Mouse (Mus musculus): ENCODE data around the gene Mfsd12. TPM values are rescaled to one million over a fixed set of nuclear protein-coding genes. Genes with fewer than 3 reads are reported as not detected.

Gene Mfsd12
- total and polyA plus RNA-seq, 2 experiments from 2014 or later = 10.3 to 30.5 TPM

- no peak overlapping the region for H3K4me3 ChIP-seq (ENCODE audit: low read depth, low read length)
Observed at GRCm38 (mm10) chr10:81316338-81317060, 40.8 kb upstream of the Mfsd12 start.

GRCm38 (mm10) chr10:81317273-81317672 is 40.0 kb upstream of the Mfsd12 start:
- ATAC-seq (ENCODE audit: insufficient read depth, low read depth) = no peak
- Histone ChIP-seq H3K4me1 (ENCODE audit: control insufficient read depth, insufficient read depth) (peaks cover 19% of the 10 kb centered on the region), H3K9ac (replicated peaks; ENCODE audit: low read depth, low read length) (peak overlapping the region; percentile 17; the same call in 1 of the 2 replicates), H3K27ac (ENCODE audit: low read depth) (no peak overlapping the region), H3K9me3 (replicated peaks; ENCODE audit: control insufficient read depth, low read length) (no peaks in the 10 kb centered on the region), H3K36me3 (replicated peaks; ENCODE audit: control insufficient read depth, insufficient read depth, low read length) (peaks cover 55% of the 10 kb centered on the region), H3K27me3 (ENCODE audit: control insufficient read depth, insufficient read depth, low read length) (no peaks in the 10 kb centered on the region), H3K4me3 (ENCODE audit: low read depth, low read length) (no peak overlapping the region), H3K4me2 (ENCODE audit: low read depth, low read length) (peak overlapping the region; percentile 47)
- 31% methylated on average over 20 of the region's 20 CpGs for WGBS
- DNase-seq (ENCODE audit: low spot score) = no peak
- TF ChIP-seq EP300 (IDR thresholded peaks at IDR 0.05; ENCODE audit: low read depth) (no peak), CTCF (IDR thresholded peaks at IDR 0.05; ENCODE audit: low read depth) (no peak)

More at GRCm38 (mm10) chr10:81316338-81317060, 40.8 kb upstream of the Mfsd12 start:
- 47% methylated on average over 16 of the region's 16 CpGs for WGBS
- Histone ChIP-seq H3K27me3 (ENCODE audit: control insufficient read depth, insufficient read depth, low read length) (no peaks in the 10 kb centered on the region), H3K4me1 (ENCODE audit: control insufficient read depth, insufficient read depth) (peaks cover 13% of the 10 kb centered on the region), H3K36me3 (replicated peaks; ENCODE audit: control insufficient read depth, insufficient read depth, low read length) (peaks cover 62% of the 10 kb centered on the region), H3K4me2 (ENCODE audit: low read depth, low read length) (peak overlapping the region; percentile 47), H3K9me3 (replicated peaks; ENCODE audit: control insufficient read depth, low read length) (no peaks in the 10 kb centered on the region), H3K9ac (replicated peaks; ENCODE audit: low read depth, low read length) (peak overlapping the region; percentile 17; the same call in 1 of the 2 replicates), H3K27ac (ENCODE audit: low read depth) (no peak overlapping the region)
- TF ChIP-seq CTCF (IDR thresholded peaks at IDR 0.05; ENCODE audit: low read depth) = peak; percentile 52
- TF ChIP-seq EP300 (IDR thresholded peaks at IDR 0.05; ENCODE audit: low read depth) = no peak
- ATAC-seq (ENCODE audit: insufficient read depth, low read depth) = no peak
- DNase-seq (ENCODE audit: low spot score) = no peak

GRCm38 (mm10) chr10:81318589-81319329 is 38.5 kb upstream of the Mfsd12 start:
- H3K27ac ChIP-seq (ENCODE audit: low read depth) = 0 out of 2 replicates have a peak overlapping the region, but pooled peaks have one; percentile 92
- 0 out of 2 replicates have a peak overlapping the region, but pooled peaks have one; percentile 55 for H3K9ac ChIP-seq (replicated peaks; ENCODE audit: low read depth, low read length)
- peaks cover 19% of the 10 kb centered on the region for H3K4me1 ChIP-seq (ENCODE audit: control insufficient read depth, insufficient read depth)
- no peak for TF ChIP-seq CTCF (IDR thresholded peaks at IDR 0.05; ENCODE audit: low read depth)
- TF ChIP-seq EP300 (IDR thresholded peaks at IDR 0.05; ENCODE audit: low read depth) = no peak
- H3K4me3 ChIP-seq (ENCODE audit: low read depth, low read length) = no peak overlapping the region
- ATAC-seq (ENCODE audit: insufficient read depth, low read depth) (no peak), DNase-seq (ENCODE audit: low spot score) (no peak)
- H3K36me3 ChIP-seq (replicated peaks; ENCODE audit: control insufficient read depth, insufficient read depth, low read length) = peaks cover 55% of the 10 kb centered on the region
- WGBS = 80% methylated on average over 13 of the region's 13 CpGs
- no peaks in the 10 kb centered on the region for H3K9me3 ChIP-seq (replicated peaks; ENCODE audit: control insufficient read depth, low read length)
- H3K27me3 ChIP-seq (ENCODE audit: control insufficient read depth, insufficient read depth, low read length) = no peaks in the 10 kb centered on the region
- no peak overlapping the region for H3K4me2 ChIP-seq (ENCODE audit: low read depth, low read length)

- Histone ChIP-seq H3K4me3 (ENCODE audit: low read depth, low read length) (peak overlapping the region; percentile 44; the same call in 1 of the 2 replicates), H3K27me3 (ENCODE audit: control insufficient read depth, insufficient read depth, low read length) (no peaks in the 10 kb centered on the region), H3K9me3 (replicated peaks; ENCODE audit: control insufficient read depth, low read length) (no peaks in the 10 kb centered on the region), H3K9ac (replicated peaks; ENCODE audit: low read depth, low read length) (peak overlapping the region; percentile 55), H3K4me1 (ENCODE audit: control insufficient read depth, insufficient read depth) (peaks cover 19% of the 10 kb centered on the region), H3K4me2 (ENCODE audit: low read depth, low read length) (peak overlapping the region; percentile 68), H3K36me3 (replicated peaks; ENCODE audit: control insufficient read depth, insufficient read depth, low read length) (peaks cover 55% of the 10 kb centered on the region), H3K27ac (ENCODE audit: low read depth) (peak overlapping the region; percentile 92; the same call in 1 of the 2 replicates)
- TF ChIP-seq CTCF (IDR thresholded peaks at IDR 0.05; ENCODE audit: low read depth) (0 out of 2 replicates have a peak, but pooled peaks have one; percentile 21), EP300 (IDR thresholded peaks at IDR 0.05; ENCODE audit: low read depth) (no peak)
- ATAC-seq (ENCODE audit: insufficient read depth, low read depth) (no peak), DNase-seq (ENCODE audit: low spot score) (no peak)
- 28% methylated on average over 8 of the region's 8 CpGs for WGBS
Observed at GRCm38 (mm10) chr10:81319330-81319699, 38.0 kb upstream of the Mfsd12 start.

- DNase-seq (ENCODE audit: low spot score) (no peak), ATAC-seq (ENCODE audit: insufficient read depth, low read depth) (no peak; the same call in 1 of the 2 replicates)
- H3K4me2 ChIP-seq (ENCODE audit: low read depth, low read length) = peak overlapping the region; percentile 68
- H3K4me3 ChIP-seq (ENCODE audit: low read depth, low read length) = peak overlapping the region; percentile 44
- H3K36me3 ChIP-seq (replicated peaks; ENCODE audit: control insufficient read depth, insufficient read depth, low read length) = peaks cover 55% of the 10 kb centered on the region
- H3K27me3 ChIP-seq (ENCODE audit: control insufficient read depth, insufficient read depth, low read length) = no peaks in the 10 kb centered on the region
- 2% methylated on average over 38 of the region's 38 CpGs for WGBS
- H3K9ac ChIP-seq (replicated peaks; ENCODE audit: low read depth, low read length) = peak overlapping the region; percentile 55
- H3K27ac ChIP-seq (ENCODE audit: low read depth) = peak overlapping the region; percentile 92
- TF ChIP-seq EP300 (IDR thresholded peaks at IDR 0.05; ENCODE audit: low read depth) = peak; percentile 41; the same call in 1 of the 2 replicates
- TF ChIP-seq CTCF (IDR thresholded peaks at IDR 0.05; ENCODE audit: low read depth) = no peak
- peaks cover 19% of the 10 kb centered on the region for H3K4me1 ChIP-seq (ENCODE audit: control insufficient read depth, insufficient read depth)
- no peaks in the 10 kb centered on the region for H3K9me3 ChIP-seq (replicated peaks; ENCODE audit: control insufficient read depth, low read length)
Observed at GRCm38 (mm10) chr10:81319741-81320549, 37.3 kb upstream of the Mfsd12 start.

Data from heart, postnatal 0 days (tissue).